ENCODE assay signal across 24 mouse cellular contexts in the genomic region with DNA sequence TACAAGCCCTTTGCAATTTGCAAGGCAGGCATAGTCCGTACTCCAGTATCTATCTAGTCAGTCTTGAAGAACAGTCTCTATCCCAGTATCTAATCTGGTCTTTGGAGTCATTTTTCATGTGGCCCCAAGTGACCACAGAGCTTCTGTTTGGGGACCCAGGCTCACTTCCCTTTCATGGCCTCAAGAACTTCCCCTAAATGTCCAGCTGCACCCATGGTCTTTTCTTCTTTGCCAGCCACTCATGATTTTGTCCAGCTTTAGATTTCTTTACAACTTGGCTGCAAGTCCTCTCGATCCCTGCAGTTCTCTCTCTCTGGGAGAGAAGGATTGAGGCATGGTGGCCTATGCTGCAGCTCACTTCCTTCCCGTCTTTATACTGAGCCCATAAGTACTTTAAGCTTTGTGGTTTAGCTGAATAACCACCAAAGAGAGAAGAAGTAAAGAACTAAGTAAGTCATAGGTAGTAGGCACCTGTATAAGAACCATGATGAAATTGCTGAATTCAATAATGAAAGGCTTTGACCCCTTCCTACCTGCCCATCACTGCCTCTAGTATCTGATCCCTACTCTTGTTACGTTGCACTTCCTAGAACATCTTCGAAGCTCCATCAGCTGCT.
DNase-seq lines count a peak whose midpoint lies in the region; ATAC-seq and TF ChIP-seq lines count a peak whose summit lies in the region.
"Had no signal": no experiment of that assay in that cellular context is flagged by ENCODE, and none has a peak within 500 bp of the region (broad histone marks: within the 10 kb centered on the region; RNA-seq: fewer than 3 reads in every experiment).

No protein-coding gene starts in this region.

- no peaks in the 10 kb centered on the region for H3K36me3 ChIP-seq in forebrain, embryonic 14.5 days (ENCODE audit: control insufficient read depth, insufficient read depth, low read length)
- H3K36me3 ChIP-seq: embryonic facial prominence, embryonic 12.5 days; forebrain, embryonic 15.5 days; heart, embryonic 15.5 days; hindbrain, embryonic 13.5 days; midbrain, embryonic 12.5 days; neural tube, embryonic 13.5 days had no signal

- peak; percentile 95 for ATAC-seq in megakaryocyte, adult 5-6 weeks (ENCODE audit: poor library complexity, severe bottlenecking)
- ATAC-seq in forebrain, embryonic 14.5 days: no peak
- ATAC-seq: CD4-positive, CD25-positive, alpha-beta regulatory T cell, adult 4 months; forebrain, embryonic 15.5 days; inflammation-experienced regulatory T-cells, adult 6 months had no signal

- no peak overlapping the region for H3K9ac ChIP-seq in forebrain, embryonic 14.5 days (ENCODE audit: low read length)
- H3K9ac ChIP-seq: embryonic facial prominence, embryonic 12.5 days; forebrain, embryonic 15.5 days; heart, embryonic 15.5 days; hindbrain, embryonic 13.5 days; midbrain, embryonic 12.5 days; neural tube, embryonic 13.5 days had no signal

- H3K27ac ChIP-seq in bone marrow macrophage, adult 2 months (ENCODE audit: insufficient read depth, low read depth, low read length): peak overlapping the region; percentile 89
- no peak overlapping the region for H3K27ac ChIP-seq in forebrain, embryonic 14.5 days (ENCODE audit: low read depth, low read length)
- H3K27ac ChIP-seq: embryonic facial prominence, embryonic 12.5 days; forebrain, embryonic 15.5 days; heart, embryonic 15.5 days; hindbrain, embryonic 13.5 days; layer of hippocampus, adult 2 months; midbrain, embryonic 12.5 days; neural tube, embryonic 13.5 days had no signal

- H3K9me3 ChIP-seq in forebrain, embryonic 14.5 days (replicated peaks; ENCODE audit: control insufficient read depth, low read length): no peaks in the 10 kb centered on the region
- H3K9me3 ChIP-seq: embryonic facial prominence, embryonic 12.5 days; forebrain, embryonic 15.5 days; heart, embryonic 15.5 days; hindbrain, embryonic 13.5 days; midbrain, embryonic 12.5 days; neural tube, embryonic 13.5 days had no signal

- H3K4me3 ChIP-seq in bone marrow macrophage, adult 2 months (ENCODE audit: insufficient read depth, low read length): no peak overlapping the region
- H3K4me3 ChIP-seq in forebrain, embryonic 14.5 days (ENCODE audit: low read depth, low read length): no peak overlapping the region
- H3K4me3 ChIP-seq: embryonic facial prominence, embryonic 12.5 days; erythroblast, embryonic 14.5 days; forebrain, embryonic 15.5 days; heart, embryonic 15.5 days; hindbrain, embryonic 13.5 days; layer of hippocampus, adult 2 months; midbrain, embryonic 12.5 days; neural tube, embryonic 13.5 days had no signal

- no peaks in the 10 kb centered on the region for H3K27me3 ChIP-seq in forebrain, embryonic 14.5 days (replicated peaks; ENCODE audit: control insufficient read depth, insufficient read depth, low read length)
- H3K27me3 ChIP-seq: embryonic facial prominence, embryonic 12.5 days; forebrain, embryonic 15.5 days; heart, embryonic 15.5 days; hindbrain, embryonic 13.5 days; midbrain, embryonic 12.5 days had no signal

- peaks cover 36% of the 10 kb centered on the region for H3K4me1 ChIP-seq in bone marrow macrophage, adult 2 months (ENCODE audit: control insufficient read depth, insufficient read depth, low read length)
- 0 out of 2 replicates have a peak, but pooled peaks cover under 1% of the 10 kb centered on the region for H3K4me1 ChIP-seq in forebrain, embryonic 14.5 days (ENCODE audit: control insufficient read depth, insufficient read depth, low read length)
- H3K4me1 ChIP-seq: hindbrain, embryonic 13.5 days had no signal

- no peak overlapping the region for H3K4me2 ChIP-seq in forebrain, embryonic 14.5 days (ENCODE audit: low read length)
- H3K4me2 ChIP-seq: embryonic facial prominence, embryonic 12.5 days; forebrain, embryonic 15.5 days; heart, embryonic 15.5 days; hindbrain, embryonic 13.5 days; liver, embryonic 11.5 days; midbrain, embryonic 12.5 days; neural tube, embryonic 13.5 days had no signal

- no peak for TF ChIP-seq CTCF in bone marrow macrophage, adult 2 months (IDR thresholded peaks at IDR 0.05; ENCODE audit: low read depth, low read length)

- 93% methylated on average over 5 of the region's 5 CpGs for WGBS in forebrain, embryonic 14.5 days

- peak; percentile 10 to 28 for DNase-seq in spleen, postnatal 36 days (ENCODE audit: low spot score in 2 of 2)
- DNase-seq in spleen, adult 18-20 months: no peak
- no peak for DNase-seq in thymus, postnatal 10 days (ENCODE audit: low spot score in 2 of 2)
- no peak for DNase-seq in Muller cell, postnatal 12 days (ENCODE audit: inconsistent ontology term)
- DNase-seq in forebrain, embryonic 14.5 days (ENCODE audit: low spot score): no peak
- DNase-seq: cerebellum, adult 9-11 months; kidney, adult 2 months; kidney, postnatal 14 days; lung, adult 18-20 months; lung, postnatal 14 days; thymus, adult 2 months had no signal

- TF ChIP-seq POLR2A in bone marrow macrophage, adult 2 months (IDR thresholded peaks at IDR 0.05; ENCODE audit: borderline replicate concordance, low read depth, low read length): no peak

Comparison
In these comparisons a context has a peak if more than half of its experiments do, and no peak if none do; other contexts are left out.
1. DNase-seq: peak in spleen, postnatal 36 days (2 of 2); none in spleen, adult 18-20 months (0 of 2), thymus, postnatal 10 days (0 of 2), Muller cell, postnatal 12 days (single experiment) and forebrain, embryonic 14.5 days (single experiment).